Mouse (Mus musculus) spleen, postnatal 4 days (tissue): ENCODE results near the gene Rcn2.

ENCODE experiments used
- DNase-seq, 2 experiments: peaks; one replicate each; pipeline ENCODE4 v3.0.0; 2022; ENCODE audit warnings: low spot score in 2 of 2

The Rcn2 gene

DNA sequence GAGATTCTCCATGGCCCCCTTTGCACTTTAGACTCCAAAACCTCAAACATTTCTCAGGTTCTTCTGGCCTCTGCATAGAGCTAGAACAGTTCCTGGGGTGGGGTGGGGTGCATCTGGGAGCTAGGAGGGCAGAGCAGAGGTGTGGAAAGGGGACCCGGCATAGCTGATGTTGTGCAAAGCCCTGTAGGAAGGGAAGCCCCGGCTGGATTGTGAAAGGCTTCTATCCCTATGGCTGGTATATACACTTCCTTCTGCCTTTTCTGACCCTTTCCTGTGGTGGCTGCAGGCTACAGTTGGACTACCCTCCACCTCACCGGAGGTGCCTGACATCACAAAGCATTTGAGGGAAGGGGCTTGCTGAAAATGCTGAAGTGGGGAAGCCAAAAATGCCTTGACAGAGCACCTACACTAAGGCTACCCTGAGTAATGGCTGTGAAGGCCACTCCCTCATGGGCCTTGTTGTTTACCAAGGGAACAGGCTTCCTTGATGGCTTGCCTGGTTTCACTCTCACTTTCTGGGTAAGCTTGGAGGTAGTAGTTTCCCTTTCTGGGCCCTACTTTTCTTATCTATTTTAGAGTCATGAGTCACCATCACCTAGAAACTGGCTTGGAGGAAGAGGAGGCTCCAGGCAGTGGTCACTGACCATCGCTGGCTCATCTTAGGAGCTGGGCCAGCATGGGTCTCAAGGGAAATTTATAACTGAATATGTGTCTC, 56.1 kb downstream of the Rcn2 start:
- DNase-seq = no peak

- no peak for DNase-seq
These were observed 58.4 kb downstream of the Rcn2 start for GRCm38 (mm10) chr9:56100041-56100522.

DNA sequence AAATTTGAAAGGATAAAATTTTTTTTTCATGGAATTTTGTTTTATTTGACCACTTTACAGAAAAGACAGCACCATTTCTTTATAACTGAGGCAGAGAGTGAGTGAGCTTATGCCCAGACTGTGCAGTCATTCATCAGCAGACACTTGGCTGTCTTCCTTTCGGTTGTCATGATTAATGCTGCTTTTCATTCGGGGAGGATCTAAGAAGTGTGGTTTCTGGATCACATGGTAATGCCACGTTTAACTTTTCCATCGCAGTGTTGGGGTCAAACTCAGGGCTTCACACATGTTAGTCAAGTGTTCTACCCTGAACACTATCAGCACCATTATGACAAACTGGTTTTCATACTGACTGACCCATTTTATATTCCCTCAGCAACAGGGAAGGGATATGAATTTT, 59.4 kb downstream of the Rcn2 start:
- DNase-seq = no peak

DNA sequence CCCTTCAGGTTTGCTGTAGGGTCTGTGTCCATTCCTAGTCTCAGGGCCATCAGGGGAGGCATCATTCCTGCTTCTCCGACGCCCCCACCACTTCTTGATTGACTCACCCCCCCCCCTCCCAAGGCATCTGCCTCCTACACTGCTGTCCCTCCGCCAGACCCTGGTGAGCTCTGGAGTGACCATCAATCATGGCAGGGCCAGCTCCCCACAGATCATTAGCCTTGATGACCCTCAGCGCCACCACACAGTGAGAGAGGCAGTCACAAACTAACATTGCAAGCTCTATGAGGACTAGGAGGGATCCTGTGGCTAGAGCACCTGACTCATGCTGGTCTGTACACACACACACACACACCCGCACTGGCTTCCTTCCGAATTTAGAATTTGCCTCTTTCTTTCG, 63.3 kb downstream of the Rcn2 start:
- no peak for DNase-seq

- no peak for DNase-seq
These were observed 64.8 kb downstream of the Rcn2 start for GRCm38 (mm10) chr9:56106274-56107072.

GRCm38 (mm10) chr9:56107527-56107926, 65.9 kb downstream of the Rcn2 start:
- DNase-seq = no peak

DNA sequence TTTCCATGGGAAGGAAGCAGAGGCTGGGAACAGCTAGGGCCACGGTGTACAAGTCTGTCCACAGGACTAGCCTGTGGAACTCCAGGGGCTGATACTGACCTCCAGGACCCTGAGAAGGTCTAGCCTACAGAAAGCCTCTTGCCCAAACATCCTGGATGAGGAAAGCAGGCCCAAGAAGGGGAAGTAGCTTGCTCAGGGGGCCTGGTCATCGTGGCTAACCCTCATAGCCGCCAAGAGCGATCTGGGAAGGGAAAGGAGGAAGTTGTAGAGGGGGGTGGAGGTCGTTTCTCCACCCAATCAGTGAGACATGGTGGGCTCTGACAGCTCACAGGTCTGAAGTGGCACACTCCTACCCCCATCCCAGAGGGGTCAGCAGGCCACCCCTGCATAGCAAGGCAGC, 66.5 kb downstream of the Rcn2 start:
- DNase-seq = peak in 1 of 2 experiments; percentile 38
